Mouse (Mus musculus) skeletal muscle tissue, adult 2 months (tissue): Measurements from ENCODE around the gene Nubp2.
A peak's percentile ranks its signal among the peaks of the same experiment; 100 is the strongest.

Source experiments
- DNase-seq: peaks from one replicate; pipeline ENCODE4 v3.0.0-alpha.2; 2012; ENCODE audit warnings: low read depth, low spot score

The Nubp2 gene

GRCm38 (mm10) chr17:24894061-24894994 is 8.2 kb upstream of the Nubp2 start:
- DNase-seq, result no peak

GRCm38 (mm10) chr17:24893276-24893675 is 7.1 kb upstream of the Nubp2 start:
- DNase-seq, result no peak

- no peak for DNase-seq
Measured at GRCm38 (mm10) chr17:24892785-24893184, 6.6 kb upstream of the Nubp2 start.

- no peak for DNase-seq
Measured at GRCm38 (mm10) chr17:24891321-24891720, 5.2 kb upstream of the Nubp2 start.

- DNase-seq, result no peak
Measured at GRCm38 (mm10) chr17:24890151-24891092, 4.3 kb upstream of the Nubp2 start.

- no peak for DNase-seq
Measured at GRCm38 (mm10) chr17:24888862-24889261, 2.7 kb upstream of the Nubp2 start.

- no peak for DNase-seq
Measured at GRCm38 (mm10) chr17:24887291-24888080, 1.3 kb upstream of the Nubp2 start.

GRCm38 (mm10) chr17:24886932-24887271 is 753 bp upstream of the Nubp2 start:
- DNase-seq, result no peak

GRCm38 (mm10) chr17:24885356-24886133 is 604 bp downstream of the Nubp2 start:
- DNase-seq, result no peak

GRCm38 (mm10) chr17:24884391-24884790 is 1.8 kb downstream of the Nubp2 start:
- no peak for DNase-seq

GRCm38 (mm10) chr17:24881738-24882440 is 4.3 kb downstream of the Nubp2 start:
- DNase-seq, result no peak

- no peak for DNase-seq
Measured at GRCm38 (mm10) chr17:24878531-24878930, 7.6 kb downstream of the Nubp2 start.

GRCm38 (mm10) chr17:24878117-24878397 is 8.1 kb downstream of the Nubp2 start:
- DNase-seq, result peak; percentile 86

GRCm38 (mm10) chr17:24877336-24878116 is 8.6 kb downstream of the Nubp2 start:
- peak; percentile 71 for DNase-seq

GRCm38 (mm10) chr17:24874989-24875388 is 11.2 kb downstream of the Nubp2 start:
- no peak for DNase-seq

GRCm38 (mm10) chr17:24874405-24874745 is 11.8 kb downstream of the Nubp2 start:
- DNase-seq, result no peak

- no peak for DNase-seq
Measured at GRCm38 (mm10) chr17:24873695-24874404, 12.3 kb downstream of the Nubp2 start.

- no peak for DNase-seq
Measured at GRCm38 (mm10) chr17:24867914-24868313, 18.2 kb downstream of the Nubp2 start.

- no peak for DNase-seq
Measured at GRCm38 (mm10) chr17:24865776-24866175, 20.4 kb downstream of the Nubp2 start, which contains the start of gene Igfals. Gene Igfals (plus strand): TSS chr17:24865997.
